Mouse (Mus musculus) frontal cortex, postnatal 25 days (tissue): ENCODE measurements at regions not wholly inside any gene's neighbourhood (a gene's known extent, or its start where the extent isn't known, plus 50 kb on each side); places are given as distances from the start of the nearest gene placed in this dataset.

Source experiments
- DNase-seq, 2 experiments: peaks; one replicate each; pipeline ENCODE4 v3.0.0; 2022; ENCODE audit warnings: low spot score in 2 of 2

GRCm38 (mm10) chr3:9200156-9200555 is 409.7 kb downstream of the Zfp704 start:
- peak in 1 of 2 experiments; percentile 15 for DNase-seq

DNA sequence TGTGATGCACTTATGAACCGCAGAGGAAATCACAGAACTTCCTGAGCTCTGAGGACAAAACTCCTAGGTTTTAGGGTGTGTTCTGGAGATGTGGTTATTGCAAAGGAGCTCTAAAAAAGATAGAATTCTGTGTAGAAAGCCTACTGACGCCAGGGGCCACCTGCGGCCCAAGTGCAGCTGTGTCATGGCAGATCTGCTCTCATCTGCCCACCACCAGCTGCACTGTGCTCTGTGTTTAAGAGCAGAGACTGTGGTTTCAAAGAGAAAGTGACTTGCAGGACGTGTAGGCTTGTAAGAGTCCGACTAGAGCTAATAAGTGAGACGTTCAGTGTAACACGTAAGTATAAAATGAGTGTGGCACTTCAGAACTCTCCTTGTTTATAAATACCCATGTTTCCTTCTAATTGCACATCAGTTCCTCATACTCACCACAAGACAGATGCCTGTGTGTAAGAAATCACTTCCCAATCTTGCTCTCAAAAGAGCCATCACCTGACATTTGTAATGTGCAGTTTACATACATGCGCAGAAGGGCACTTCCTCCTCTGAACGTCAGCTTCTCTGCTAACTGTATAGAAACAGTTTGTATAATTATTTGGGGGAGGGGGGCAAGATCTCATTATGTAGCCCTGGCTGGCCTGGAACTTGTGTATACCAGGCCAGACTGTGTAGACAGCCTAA is 411.1 kb downstream of the Zfp704 start:
- no peak for DNase-seq

DNA sequence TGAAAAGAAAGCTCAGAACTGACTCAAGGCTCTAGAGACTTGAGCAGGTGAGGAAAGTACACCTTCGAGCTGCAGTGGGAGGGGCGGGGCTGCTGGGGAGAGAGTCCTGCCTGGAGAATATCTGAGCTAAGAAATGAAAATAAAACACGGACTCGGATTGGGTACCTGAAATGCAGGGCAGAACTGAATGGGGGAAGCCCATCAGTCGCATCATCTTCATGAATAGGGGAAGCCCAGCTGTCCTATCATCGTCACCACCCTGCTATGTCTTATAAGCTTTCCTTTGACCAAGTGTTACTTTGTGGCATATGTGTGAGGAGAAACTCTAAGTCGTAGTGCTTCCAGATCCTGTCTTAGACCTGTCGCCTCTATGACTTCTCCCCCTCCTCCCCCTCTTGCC is 414.1 kb downstream of the Zfp704 start:
- DNase-seq, result no peak

- peak; percentile 38 to 43 for DNase-seq
Observed at GRCm38 (mm10) chr3:9189366-9190287, 420.3 kb downstream of the Zfp704 start.

GRCm38 (mm10) chr3:9186364-9187120 is 423.3 kb downstream of the Zfp704 start:
- DNase-seq, result no peak

DNA sequence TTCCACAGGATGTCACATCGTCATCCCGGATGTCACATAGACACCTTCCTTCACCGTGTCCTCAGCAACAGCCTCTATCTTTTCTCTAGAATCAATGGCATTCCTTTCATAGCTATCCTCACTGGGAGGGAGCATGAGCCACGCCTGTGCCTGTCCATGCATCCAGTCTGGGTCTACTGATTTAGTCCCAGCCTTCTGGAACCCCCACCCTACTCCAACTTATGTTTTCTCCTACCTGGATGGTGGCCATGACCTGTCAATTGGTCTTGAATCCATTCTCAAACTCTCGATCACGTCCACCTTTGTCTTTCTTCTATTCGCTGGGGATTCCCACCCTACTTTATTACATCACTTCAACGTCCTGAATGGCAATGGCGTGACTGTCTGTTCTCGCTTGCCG is 428.3 kb downstream of the Zfp704 start:
- no peak for DNase-seq

GRCm38 (mm10) chr3:9179641-9180040 is 430.2 kb downstream of the Zfp704 start:
- no peak for DNase-seq

- DNase-seq, result no peak
Observed at GRCm38 (mm10) chr3:9174517-9174832, 435.4 kb downstream of the Zfp704 start.

DNA sequence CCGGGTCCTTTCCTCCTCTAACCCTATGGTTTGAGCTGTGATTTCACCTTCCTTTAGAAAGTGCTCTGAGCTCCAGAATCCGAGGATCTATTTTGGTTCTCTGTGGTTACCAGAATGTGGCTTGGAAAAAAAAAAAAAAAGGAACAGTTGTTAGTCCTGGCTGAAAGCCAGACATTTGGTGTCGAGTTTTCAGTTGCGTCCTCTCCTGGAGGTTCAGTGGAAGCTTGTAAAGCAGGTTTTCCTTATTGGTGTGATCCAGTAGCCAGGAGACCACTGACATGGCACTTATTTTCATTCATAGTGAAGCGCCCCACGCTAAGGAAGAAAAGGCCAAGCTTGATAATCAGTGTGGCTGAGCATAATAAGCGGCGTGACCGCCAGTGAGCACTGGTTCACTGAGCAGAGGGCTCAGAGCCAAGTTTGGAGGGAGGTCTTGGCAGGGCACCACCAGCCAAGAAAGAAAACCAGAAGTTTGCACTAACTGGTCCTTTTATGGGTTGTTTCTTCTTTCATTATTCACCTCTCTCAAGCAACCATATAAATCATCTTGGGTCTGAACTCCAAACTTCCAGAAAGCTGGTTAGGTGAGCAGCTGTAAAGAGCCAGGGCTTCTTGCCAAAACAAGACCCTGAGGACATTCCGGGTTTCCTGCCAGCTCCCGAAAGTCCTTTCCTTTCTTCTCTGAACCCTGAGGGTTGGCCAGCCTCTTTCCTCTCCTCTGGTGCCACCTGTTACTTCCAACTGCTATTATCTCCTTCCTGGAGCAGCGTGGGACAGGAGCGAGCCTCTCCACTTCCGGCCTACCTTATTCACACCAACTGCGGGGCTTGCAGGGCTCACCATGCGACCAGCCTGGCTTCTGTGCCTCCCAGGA is 436.0 kb downstream of the Zfp704 start:
- peak; percentile 21 to 25 for DNase-seq

DNA sequence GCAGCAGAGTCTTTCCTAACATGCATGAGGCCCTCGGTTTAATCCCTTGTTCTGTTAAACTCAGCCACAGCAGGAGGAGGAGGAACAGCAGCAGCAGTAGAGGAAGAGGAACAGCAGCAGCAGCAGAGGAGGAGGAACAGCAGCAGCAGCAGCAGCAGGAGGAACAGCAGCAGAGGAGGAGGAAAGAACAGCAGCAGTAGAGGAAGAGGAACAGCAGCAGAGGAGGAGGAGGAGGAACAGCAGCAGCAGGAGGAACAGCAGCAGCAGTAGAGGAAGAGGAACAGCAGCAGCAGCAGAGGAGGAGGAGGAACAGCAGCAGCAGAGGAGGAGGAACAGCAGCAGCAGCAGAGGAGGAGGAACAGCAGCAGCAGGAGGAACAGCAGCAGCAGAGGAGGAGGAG is 437.9 kb downstream of the Zfp704 start:
- no peak for DNase-seq

DNA sequence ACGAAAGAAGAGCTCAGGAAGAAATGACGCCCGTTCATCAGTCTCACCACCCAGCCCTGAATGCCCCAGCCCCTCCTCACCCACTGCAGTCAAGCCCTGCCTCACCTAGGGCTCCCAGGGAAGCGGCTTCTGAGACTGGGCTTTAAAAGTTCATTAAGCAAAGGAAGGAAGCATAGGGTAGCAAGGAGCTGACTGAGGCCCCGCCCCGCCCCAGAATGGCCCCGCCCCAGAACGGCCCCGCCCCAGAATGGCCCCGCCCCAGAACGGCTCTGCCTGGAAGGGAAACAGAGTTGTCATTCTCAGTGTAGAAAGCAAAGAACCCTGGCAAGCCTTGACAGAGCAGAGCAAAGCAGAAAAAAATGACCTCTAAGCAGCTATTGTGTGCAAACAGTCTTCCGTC is 440.9 kb downstream of the Zfp704 start:
- DNase-seq, result no peak

DNA sequence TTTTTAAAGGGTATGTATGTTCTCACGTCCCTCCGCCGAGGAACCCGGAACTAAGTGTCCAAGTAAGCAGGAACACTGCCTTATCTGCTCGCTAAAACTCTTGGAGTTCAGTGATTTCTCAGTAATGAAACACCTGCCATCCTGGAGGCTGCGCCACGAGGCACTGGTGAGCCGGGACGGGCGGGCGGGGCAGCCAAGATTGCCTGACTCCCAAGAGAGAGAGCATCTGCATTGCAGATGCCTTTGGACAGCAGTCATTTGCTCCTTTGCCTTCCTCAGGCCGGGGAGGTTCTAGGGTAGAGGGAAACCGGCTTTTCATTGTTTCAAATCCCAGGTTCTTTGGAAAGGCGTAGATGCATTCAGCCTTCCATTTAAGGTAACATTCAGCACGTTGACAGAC is 450.8 kb downstream of the Zfp704 start:
- DNase-seq, result no peak

- DNase-seq, result no peak
Observed at GRCm38 (mm10) chr3:9154172-9154571, 455.7 kb downstream of the Zfp704 start.

GRCm38 (mm10) chr3:9153690-9154089 is 456.2 kb downstream of the Zfp704 start:
- no peak for DNase-seq

- DNase-seq, result no peak
Observed at GRCm38 (mm10) chr3:9152256-9152655, 457.6 kb downstream of the Zfp704 start.

DNA sequence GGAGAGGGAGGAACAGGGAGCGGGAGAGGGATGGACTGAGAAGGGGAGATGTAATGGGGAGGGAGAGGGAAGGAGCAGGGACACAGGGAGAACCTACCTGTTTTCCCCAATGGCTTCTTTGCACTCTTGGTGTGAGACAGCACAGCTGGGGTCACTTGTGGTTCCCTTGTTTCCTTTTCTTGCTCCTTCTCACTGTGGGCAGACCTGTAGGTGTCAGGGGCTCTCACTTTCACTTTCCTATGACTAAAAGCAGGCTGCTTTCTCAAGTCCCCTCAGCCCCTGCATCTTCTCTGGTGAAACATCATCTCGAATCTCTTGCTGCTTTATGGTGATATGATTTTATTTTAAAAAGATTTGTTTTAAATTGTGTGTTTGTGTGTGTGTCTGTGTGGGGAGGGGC is 458.3 kb downstream of the Zfp704 start:
- DNase-seq, result no peak

DNA sequence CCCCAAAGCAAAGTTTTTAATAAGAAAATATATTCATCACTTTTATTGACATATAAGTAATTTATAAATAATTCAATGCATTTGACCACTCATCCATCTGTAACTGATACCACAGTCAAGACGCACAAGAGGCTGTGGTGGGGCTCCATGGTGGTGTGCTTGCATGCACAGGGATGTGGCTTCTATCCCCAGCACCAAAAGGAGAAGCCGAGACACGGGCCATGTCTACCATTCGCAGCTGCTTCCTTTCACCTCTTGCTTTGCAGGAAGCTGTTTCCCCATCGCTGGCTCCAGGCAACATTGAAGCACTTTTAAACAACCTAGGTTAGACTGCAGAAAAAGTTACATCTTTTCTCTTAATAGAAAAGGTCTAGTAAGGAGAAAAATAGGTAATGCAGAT is 461.3 kb downstream of the Zfp704 start:
- DNase-seq, result no peak

GRCm38 (mm10) chr3:9146481-9146880 is 463.4 kb downstream of the Zfp704 start:
- no peak for DNase-seq

DNA sequence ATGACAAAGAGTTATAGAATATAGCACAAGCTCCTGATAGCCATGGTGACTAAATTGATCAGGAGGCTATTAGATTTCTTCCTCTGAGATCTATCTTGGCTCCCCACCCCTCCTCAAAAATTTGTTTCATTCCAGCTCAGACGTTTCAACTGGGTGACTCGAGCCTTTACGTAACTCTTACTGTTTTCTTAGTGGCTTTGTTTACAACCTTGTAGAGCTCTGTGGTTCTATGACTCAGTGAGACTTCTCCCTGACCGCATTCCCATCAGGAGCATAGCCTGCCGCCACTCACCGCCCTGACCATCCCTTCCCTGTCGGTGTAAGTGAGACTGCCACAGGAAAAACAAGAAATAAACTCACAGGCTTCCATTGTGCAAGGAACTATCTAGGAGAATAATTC is 464.3 kb downstream of the Zfp704 start:
- no peak for DNase-seq

DNA sequence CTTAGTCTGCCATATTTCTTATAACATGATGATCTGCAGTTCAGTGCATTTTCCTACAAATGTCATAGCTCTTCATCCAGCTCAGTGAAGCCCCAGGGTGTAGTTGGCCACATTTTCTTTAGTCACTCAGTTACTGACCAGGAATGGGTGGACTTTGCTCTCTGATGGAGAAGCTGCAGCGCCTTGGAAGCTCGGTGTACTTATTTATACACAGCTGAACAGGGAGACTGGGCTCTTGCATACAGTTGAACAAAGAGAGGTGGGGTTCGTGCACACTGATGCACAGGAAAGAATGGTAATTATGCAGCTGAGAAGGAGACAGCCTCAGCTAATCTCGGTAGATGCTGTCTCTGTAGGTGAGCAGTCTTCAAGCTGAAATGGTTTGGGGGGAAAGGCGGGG is 468.0 kb downstream of the Zfp704 start:
- DNase-seq, result no peak

GRCm38 (mm10) chr3:9137131-9137874 is 472.6 kb downstream of the Zfp704 start:
- no peak for DNase-seq
